Mouse (Mus musculus): Measurements from ENCODE around the gene Fastk. TPM values are rescaled to one million over a fixed set of nuclear protein-coding genes. Genes with fewer than 3 reads are reported as not detected.

Fastk gene
- polyA plus RNA-seq, 1 experiment from 2014 or later: 117 TPM

- Histone ChIP-seq H3K36me3 (ENCODE audit: insufficient read depth, low read length) (0 out of 2 replicates have a peak, but pooled peaks cover 9% of the 10 kb centered on the region), H3K9ac (ENCODE audit: low read depth, low read length) (no peak overlapping the region), H3K4me3 (replicated peaks; ENCODE audit: low read depth, low read length) (no peak overlapping the region), H3K4me2 (ENCODE audit: low read length) (no peak overlapping the region), H3K27ac (no peak overlapping the region), H3K27me3 (ENCODE audit: insufficient read depth, low read length) (no peaks in the 10 kb centered on the region), H3K9me3 (replicated peaks; ENCODE audit: low read length) (no peaks in the 10 kb centered on the region), H3K4me1 (replicated peaks; ENCODE audit: insufficient read depth, low read length) (peaks cover 5% of the 10 kb centered on the region)
- 92% methylated on average over 9 of the region's 9 CpGs for WGBS
- DNase-seq (ENCODE audit: low spot score) (no peak), ATAC-seq (replicated peaks; ENCODE audit: low FRiP score, low read depth) (no peak)
- no peak for TF ChIP-seq CTCF (IDR thresholded peaks at IDR 0.05; ENCODE audit: low read depth)
These were observed 24.7 kb downstream of the Fastk start for GRCm38 (mm10) chr5:24420381-24420780.

DNA sequence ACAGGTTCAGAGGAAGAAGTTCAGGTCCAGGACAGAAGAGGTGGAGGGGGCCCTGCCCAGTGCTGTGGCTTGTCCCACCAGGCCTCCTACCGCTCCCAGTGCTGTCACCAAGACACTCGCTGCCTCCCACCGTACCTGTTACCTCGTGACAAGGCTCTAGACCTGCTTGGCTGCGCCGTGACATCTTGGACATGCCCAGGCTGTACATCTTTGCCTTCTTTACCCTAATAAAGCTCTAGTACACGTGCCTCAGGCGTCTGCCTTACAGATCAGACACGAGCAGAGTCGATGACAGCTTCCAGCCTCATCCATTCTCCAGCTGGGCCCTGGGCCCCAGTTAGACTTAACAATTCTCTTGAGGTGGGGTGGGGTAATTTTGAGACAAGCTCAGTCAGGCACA, 27.5 kb downstream of the Fastk start:
- H3K9me3 ChIP-seq (replicated peaks; ENCODE audit: low read length): no peaks in the 10 kb centered on the region

GRCm38 (mm10) chr5:24416222-24416736, 28.8 kb downstream of the Fastk start:
- peak; percentile 84 for DNase-seq (ENCODE audit: low spot score)
- H3K9ac ChIP-seq (ENCODE audit: low read depth, low read length): no peak overlapping the region
- H3K4me3 ChIP-seq (replicated peaks; ENCODE audit: low read depth, low read length): no peak overlapping the region
- WGBS: under 1% methylated on average over 21 of the region's 21 CpGs
- H3K4me1 ChIP-seq (replicated peaks; ENCODE audit: insufficient read depth, low read length): peaks cover 11% of the 10 kb centered on the region
- peak; percentile 65 for TF ChIP-seq CTCF (IDR thresholded peaks at IDR 0.05; ENCODE audit: low read depth)
- H3K4me2 ChIP-seq (ENCODE audit: low read length): no peak overlapping the region
- no peaks in the 10 kb centered on the region for H3K27me3 ChIP-seq (ENCODE audit: insufficient read depth, low read length)
- H3K36me3 ChIP-seq (ENCODE audit: insufficient read depth, low read length): 0 out of 2 replicates have a peak, but pooled peaks cover 8% of the 10 kb centered on the region
- no peaks in the 10 kb centered on the region for H3K9me3 ChIP-seq (replicated peaks; ENCODE audit: low read length)
- no peak overlapping the region for H3K27ac ChIP-seq
- peak; percentile 50 for ATAC-seq (replicated peaks; ENCODE audit: low FRiP score, low read depth)

More for the DNA sequence above, 27.5 kb downstream of the Fastk start:
- no peak overlapping the region for H3K27ac ChIP-seq
- TF ChIP-seq CTCF (IDR thresholded peaks at IDR 0.05; ENCODE audit: low read depth): no peak
- no peak overlapping the region for H3K9ac ChIP-seq (ENCODE audit: low read depth, low read length)
- H3K4me1 ChIP-seq (replicated peaks; ENCODE audit: insufficient read depth, low read length): peaks cover 11% of the 10 kb centered on the region
- 88% methylated on average over 10 of the region's 10 CpGs for WGBS
- 0 out of 2 replicates have a peak, but pooled peaks cover 9% of the 10 kb centered on the region for H3K36me3 ChIP-seq (ENCODE audit: insufficient read depth, low read length)
- no peak overlapping the region for H3K4me2 ChIP-seq (ENCODE audit: low read length)
- ATAC-seq (replicated peaks; ENCODE audit: low FRiP score, low read depth) (no peak), DNase-seq (ENCODE audit: low spot score) (no peak)
- no peaks in the 10 kb centered on the region for H3K27me3 ChIP-seq (ENCODE audit: insufficient read depth, low read length)
- no peak overlapping the region for H3K4me3 ChIP-seq (replicated peaks; ENCODE audit: low read depth, low read length)

DNA sequence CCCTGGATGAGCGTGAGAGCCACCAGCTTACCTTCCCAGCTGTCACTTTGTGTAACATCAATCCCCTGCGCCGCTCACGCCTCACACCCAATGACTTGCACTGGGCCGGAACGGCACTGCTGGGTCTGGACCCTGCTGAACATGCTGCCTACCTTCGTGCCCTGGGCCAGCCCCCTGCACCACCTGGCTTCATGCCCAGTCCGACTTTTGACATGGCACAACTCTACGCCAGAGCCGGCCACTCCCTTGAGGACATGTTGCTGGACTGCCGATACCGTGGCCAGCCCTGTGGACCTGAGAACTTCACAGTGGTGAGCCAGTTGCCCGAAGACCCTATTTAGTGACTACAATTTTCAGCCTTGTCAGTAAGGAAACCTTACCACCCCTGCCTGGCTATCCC, 31.1 kb downstream of the Fastk start:
- Histone ChIP-seq H3K9ac (ENCODE audit: low read depth, low read length) (no peak overlapping the region), H3K27ac (no peak overlapping the region), H3K4me2 (ENCODE audit: low read length) (no peak overlapping the region), H3K4me3 (replicated peaks; ENCODE audit: low read depth, low read length) (no peak overlapping the region), H3K9me3 (replicated peaks; ENCODE audit: low read length) (no peaks in the 10 kb centered on the region), H3K36me3 (ENCODE audit: insufficient read depth, low read length) (0 out of 2 replicates have a peak, but pooled peaks cover 4% of the 10 kb centered on the region), H3K27me3 (ENCODE audit: insufficient read depth, low read length) (no peaks in the 10 kb centered on the region), H3K4me1 (replicated peaks; ENCODE audit: insufficient read depth, low read length) (peaks cover 11% of the 10 kb centered on the region)
- no peak for DNase-seq (ENCODE audit: low spot score)
- no peak for TF ChIP-seq CTCF (IDR thresholded peaks at IDR 0.05; ENCODE audit: low read depth)
- 64% methylated on average over 13 of the region's 13 CpGs for WGBS
- ATAC-seq (replicated peaks; ENCODE audit: low FRiP score, low read depth): no peak

DNA sequence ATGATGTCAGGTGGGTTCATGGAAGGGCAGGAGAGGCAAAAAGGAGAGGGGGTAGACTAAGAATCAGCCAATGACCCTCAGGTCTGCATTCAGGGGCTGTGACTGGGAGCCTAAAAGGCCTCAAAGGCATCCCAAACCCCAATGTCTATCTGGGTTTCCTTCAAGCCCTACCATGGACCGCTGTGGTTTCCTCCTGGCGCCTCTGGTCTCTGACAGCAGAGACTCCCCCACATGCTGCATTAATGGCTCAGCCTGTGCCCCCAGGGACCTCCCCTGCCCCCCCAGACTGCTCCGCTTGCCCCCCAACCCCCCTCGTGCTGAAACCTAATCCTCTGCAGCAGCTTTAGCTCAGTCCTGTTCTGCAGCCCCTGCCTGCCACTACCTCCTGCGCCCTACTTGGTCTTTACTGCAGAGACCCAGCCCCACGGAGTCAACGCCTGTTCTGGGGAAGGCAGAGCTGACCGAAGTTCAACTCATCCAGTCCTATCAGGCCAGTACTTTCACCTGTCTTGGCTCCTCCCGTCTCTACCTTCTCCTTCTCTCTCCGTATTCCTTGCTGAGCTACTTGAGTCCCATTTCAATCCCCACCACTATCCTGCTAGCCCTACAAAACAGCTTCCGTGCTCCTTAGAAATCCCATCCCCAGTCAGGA, 31.9 kb downstream of the Fastk start, which contains the start of gene Asic3:
TSS of gene Asic3 (plus strand) at position 351 of the 652 bp plus-strand sequence.
- peak; percentile 29 for DNase-seq (ENCODE audit: low spot score)
- 18% methylated on average over 11 of the region's 11 CpGs for WGBS
- 0 out of 2 replicates have a peak, but pooled peaks cover 6% of the 10 kb centered on the region for H3K36me3 ChIP-seq (ENCODE audit: insufficient read depth, low read length)
- no peak within 1 kb of the TSS for H3K9ac ChIP-seq (ENCODE audit: low read depth, low read length)
- H3K9me3 ChIP-seq (replicated peaks; ENCODE audit: low read length): no peaks in the 10 kb centered on the region
- H3K27ac ChIP-seq: no peak within 1 kb of the TSS
- no peak for TF ChIP-seq CTCF (IDR thresholded peaks at IDR 0.05; ENCODE audit: low read depth)
- no peak; the same call in 1 of the 2 replicates for ATAC-seq (replicated peaks; ENCODE audit: low FRiP score, low read depth)
- H3K27me3 ChIP-seq (ENCODE audit: insufficient read depth, low read length): no peaks in the 10 kb centered on the region
- H3K4me1 ChIP-seq (replicated peaks; ENCODE audit: insufficient read depth, low read length): peaks cover 11% of the 10 kb centered on the region
- H3K4me2 ChIP-seq (ENCODE audit: low read length): no peak within 1 kb of the TSS
- H3K4me3 ChIP-seq (replicated peaks; ENCODE audit: low read depth, low read length): no peak within 1 kb of the TSS

DNA sequence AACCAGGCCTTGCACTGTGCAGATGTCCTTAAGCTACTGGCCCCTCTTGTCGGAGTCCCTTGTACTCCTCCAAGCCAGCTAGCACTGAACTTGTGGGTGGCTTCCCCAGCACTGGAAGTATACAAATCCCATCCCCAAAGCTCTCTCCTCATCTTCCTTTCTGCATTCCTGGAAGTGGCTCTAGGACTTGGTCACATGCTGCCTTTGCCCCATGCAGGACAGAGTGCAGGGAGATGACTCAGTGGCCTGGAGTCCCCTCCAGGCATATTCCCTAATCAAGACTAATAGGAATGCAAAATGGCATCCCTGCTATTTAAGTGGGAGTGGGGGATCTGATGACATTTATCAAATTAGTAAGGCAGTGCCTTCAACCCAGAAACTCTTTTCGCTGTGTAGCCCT, 33.0 kb downstream of the Fastk start:
- ATAC-seq (replicated peaks; ENCODE audit: low FRiP score, low read depth) (no peak), DNase-seq (ENCODE audit: low spot score) (no peak)
- Histone ChIP-seq H3K27ac (no peak overlapping the region), H3K27me3 (ENCODE audit: insufficient read depth, low read length) (no peaks in the 10 kb centered on the region), H3K9me3 (replicated peaks; ENCODE audit: low read length) (no peaks in the 10 kb centered on the region), H3K4me1 (replicated peaks; ENCODE audit: insufficient read depth, low read length) (peaks cover 11% of the 10 kb centered on the region), H3K36me3 (ENCODE audit: insufficient read depth, low read length) (0 out of 2 replicates have a peak, but pooled peaks cover 8% of the 10 kb centered on the region), H3K4me3 (replicated peaks; ENCODE audit: low read depth, low read length) (no peak overlapping the region), H3K9ac (ENCODE audit: low read depth, low read length) (no peak overlapping the region), H3K4me2 (ENCODE audit: low read length) (no peak overlapping the region)
- 85% methylated on average over 2 of the region's 2 CpGs for WGBS
- TF ChIP-seq CTCF (IDR thresholded peaks at IDR 0.05; ENCODE audit: low read depth): no peak
